Mouse (Mus musculus) left cerebral cortex, postnatal 4 days (tissue): ENCODE measurements around the gene Sco2. TPM values are rescaled to one million over a fixed set of nuclear protein-coding genes. Genes with fewer than 3 reads are reported as not detected.

Experiments
- DNase-seq: peaks from one replicate; pipeline ENCODE4 v3.0.0-alpha.2; 2022
- intact Hi-C: fragments of 180-260 bp; cut with DNase I; formaldehyde crosslinking; loops from one replicate; pipeline ENCODE4 v1.15.1; 2025
- total RNA-seq, 2 experiments: library from RNA; stranded (reverse); gene quantifications; 2 replicates each; pipeline ENCODE4 v1.2.3; 2021

Sco2 gene
- total RNA-seq, 2 experiments from 2014 or later: 25.0 to 28.7 TPM

- DNase-seq: no peak
- intact Hi-C loops: no loop called here
Measured at GRCm38 (mm10) chr15:89334271-89334670, 39.4 kb downstream of the Sco2 start, which contains the start of gene Miox. Gene Miox (plus strand): TSS chr15:89334398.

GRCm38 (mm10) chr15:89326441-89326840 lies 47.2 kb downstream of the Sco2 start:
- DNase-seq: no peak
- intact Hi-C loops: no loop called here

- intact Hi-C loops: no loop called here
- no peak for DNase-seq
Measured at GRCm38 (mm10) chr15:89323656-89324055, 50.0 kb downstream of the Sco2 start.

- intact Hi-C loops: no loop called here
Measured at GRCm38 (mm10) chr15:89322670-89323522, 50.8 kb downstream of the Sco2 start, which contains the start of gene Adm2. Gene Adm2 (plus strand): TSS chr15:89322720.

More at GRCm38 (mm10) chr15:89322670-89323522, 50.8 kb downstream of the Sco2 start, which contains the start of gene Adm2:
- DNase-seq: no peak

Other genes with a start within 250 kb of the Sco2 start
- 10 to 100 TPM; 40.0 to 42.8 TPM for gene Hdac10, start 245.1 kb downstream of the Sco2 start, total RNA-seq
- 1 to 10 TPM; 4.1 to 5.0 TPM for gene Mapk12, start 233.1 kb downstream of the Sco2 start, total RNA-seq
- 10 to 100 TPM; 34.4 to 36.6 TPM for gene Mapk11, start 224.2 kb downstream of the Sco2 start, total RNA-seq
- gene Plxnb2, start 193.1 kb downstream of the Sco2 start, total RNA-seq: 100 to 1,000 TPM; 100 TPM
- 10 to 100 TPM; 46.6 to 49.4 TPM for gene Dennd6b, start 177.3 kb downstream of the Sco2 start, total RNA-seq
- gene Ppp6r2, start 162.3 kb downstream of the Sco2 start, total RNA-seq: 100 to 1,000 TPM; 163 to 165 TPM
- gene Sbf1, start 58.5 kb downstream of the Sco2 start, total RNA-seq: 100 to 1,000 TPM; 192 to 235 TPM
- gene Adm2, start 51.1 kb downstream of the Sco2 start, total RNA-seq: not detected
- not detected for gene Miox, start 39.4 kb downstream of the Sco2 start, total RNA-seq
- 10 to 100 TPM; 22.9 to 36.2 TPM for gene Lmf2, start 18.2 kb downstream of the Sco2 start, total RNA-seq
- gene Ncaph2, start 18.1 kb downstream of the Sco2 start, total RNA-seq: 10 to 100 TPM; 86.6 to 93.2 TPM
- under 1 TPM; 0.62 to 0.81 TPM for gene Tymp, start 3.2 kb upstream of the Sco2 start, total RNA-seq
- gene Odf3b, start 5.4 kb upstream of the Sco2 start, total RNA-seq: 1 to 10 TPM; 1.8 to 1.9 TPM
- not detected for gene Klhdc7b, start 11.1 kb upstream of the Sco2 start, total RNA-seq
- not detected for gene Syce3, start 36.7 kb upstream of the Sco2 start, total RNA-seq
- gene Cpt1b, start 52.0 kb upstream of the Sco2 start, total RNA-seq: 1 to 10 TPM; 4.0 to 7.6 TPM
- 1 to 10 TPM; 1.8 to 3.2 TPM for gene C730034F03Rik, start 55.7 kb upstream of the Sco2 start, total RNA-seq
- 1 to 10 TPM in 1 of 2 experiments, under 1 TPM in 1; 0.40 to 1.3 TPM for gene Gm44502, start 55.9 kb upstream of the Sco2 start, total RNA-seq
- gene Chkb, start 56.1 kb upstream of the Sco2 start, total RNA-seq: 10 to 100 TPM; 75.8 TPM
- 100 to 1,000 TPM; 155 to 170 TPM for gene Mapk8ip2, start 80.1 kb upstream of the Sco2 start, total RNA-seq
- 10 to 100 TPM; 31.5 to 32.8 TPM for gene Arsa, start 103.6 kb upstream of the Sco2 start, total RNA-seq
- gene Shank3, start 125.8 kb upstream of the Sco2 start, total RNA-seq: 100 to 1,000 TPM; 136 to 141 TPM
- 1 to 10 TPM; 5.8 to 5.9 TPM for gene Acr, start 194.5 kb upstream of the Sco2 start, total RNA-seq
- gene Rabl2, start 218.1 kb upstream of the Sco2 start, total RNA-seq: 10 to 100 TPM; 51.7 to 54.5 TPM